Mouse (Mus musculus): ENCODE data around the gene Cnnm3. TPM values are rescaled to one million over a fixed set of nuclear protein-coding genes. Genes with fewer than 3 reads are reported as not detected.
A peak's percentile ranks its signal among the peaks of the same experiment; 100 is the strongest.

Gene Cnnm3
- polyA plus RNA-seq, 1 experiment = 37.0 TPM

DNA sequence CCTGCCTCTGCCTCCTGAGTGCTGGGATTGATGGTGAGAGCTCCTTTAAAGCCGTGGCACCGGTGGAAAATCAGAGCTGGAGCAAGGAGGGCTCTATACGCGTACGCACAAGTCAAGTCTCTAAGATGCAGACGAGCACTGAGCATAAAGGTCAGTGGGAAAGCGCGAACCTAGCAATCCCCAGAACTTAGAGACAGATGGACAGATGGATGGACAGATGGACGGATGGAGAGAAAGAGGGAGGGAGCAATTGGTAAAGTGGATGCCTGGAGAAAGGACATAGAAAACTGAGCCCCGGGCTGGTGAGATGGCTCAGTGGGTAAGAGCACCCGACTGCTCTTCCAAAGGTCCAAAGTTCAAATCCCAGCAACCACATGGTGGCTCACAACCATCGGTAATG is 29.1 kb downstream of the Cnnm3 start:
- no peak for DNase-seq
- Histone ChIP-seq H3K4me3 (replicated peaks; ENCODE audit: extremely low read depth, low read depth, low read length) (no peak overlapping the region), H3K4me1 (ENCODE audit: control insufficient read depth, insufficient read depth, low read length) (no peaks in the 10 kb centered on the region)
- WGBS = 93% methylated on average over 12 of the region's 12 CpGs
- TF ChIP-seq POLR2A (IDR thresholded peaks at IDR 0.05; ENCODE audit: borderline replicate concordance, extremely low read depth, low read depth, low read length) (no peak), CTCF (IDR thresholded peaks at IDR 0.05; ENCODE audit: insufficient read depth, low read length) (no peak)

DNA sequence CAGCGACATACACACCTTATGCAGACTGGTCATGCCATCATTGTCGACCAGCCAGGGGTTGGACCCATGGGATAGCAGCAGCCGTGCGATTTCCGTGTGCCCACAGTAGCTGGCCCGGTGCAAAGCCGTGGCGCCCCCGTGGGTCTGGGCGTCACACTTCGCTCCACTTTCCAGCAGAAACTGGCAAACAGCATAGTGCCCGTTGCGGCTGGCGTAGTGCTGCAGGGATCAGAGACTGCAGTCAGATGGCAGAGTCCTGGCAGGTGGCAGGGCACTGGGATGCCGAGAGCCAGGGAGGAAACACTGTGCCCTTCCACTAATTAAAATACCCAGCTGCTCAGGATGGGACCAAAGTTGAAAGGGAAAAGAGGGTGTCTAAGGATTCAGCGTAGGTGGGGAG is 30.2 kb downstream of the Cnnm3 start:
- no peak for DNase-seq
- no peak for TF ChIP-seq CTCF (IDR thresholded peaks at IDR 0.05; ENCODE audit: insufficient read depth, low read length)
- TF ChIP-seq POLR2A (IDR thresholded peaks at IDR 0.05; ENCODE audit: borderline replicate concordance, extremely low read depth, low read depth, low read length) = no peak
- Histone ChIP-seq H3K4me3 (replicated peaks; ENCODE audit: extremely low read depth, low read depth, low read length) (no peak overlapping the region), H3K4me1 (ENCODE audit: control insufficient read depth, insufficient read depth, low read length) (0 out of 2 replicates have a peak, but pooled peaks cover 2% of the 10 kb centered on the region)
- 97% methylated on average over 16 of the region's 16 CpGs for WGBS

DNA sequence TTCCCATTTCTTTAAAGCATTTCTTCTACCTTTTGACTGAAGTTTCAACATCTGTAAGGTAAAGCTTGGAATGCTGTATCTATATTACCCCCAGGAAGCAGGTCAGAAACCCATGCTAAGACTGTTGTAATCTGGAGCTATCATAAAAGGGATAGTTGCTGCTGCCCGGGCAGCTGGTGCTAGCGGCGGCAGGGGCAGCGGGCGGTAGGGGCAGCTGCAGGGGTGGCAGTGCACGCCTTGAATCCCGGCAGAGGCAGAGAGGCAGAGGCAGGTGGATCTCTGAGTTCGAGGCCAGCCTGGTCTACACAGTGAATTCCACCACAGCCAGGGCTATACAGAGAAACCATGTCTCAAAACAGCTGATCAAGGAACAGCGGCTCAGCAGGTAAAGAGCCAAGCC is 31.3 kb downstream of the Cnnm3 start:
- H3K4me3 ChIP-seq (replicated peaks; ENCODE audit: extremely low read depth, low read depth, low read length) = no peak overlapping the region
- TF ChIP-seq POLR2A (IDR thresholded peaks at IDR 0.05; ENCODE audit: borderline replicate concordance, extremely low read depth, low read depth, low read length) = no peak
- TF ChIP-seq CTCF (IDR thresholded peaks at IDR 0.05; ENCODE audit: insufficient read depth, low read length) = no peak
- WGBS = 96% methylated on average over 9 of the region's 9 CpGs
- DNase-seq = no peak
- 0 out of 2 replicates have a peak, but pooled peaks cover 4% of the 10 kb centered on the region for H3K4me1 ChIP-seq (ENCODE audit: control insufficient read depth, insufficient read depth, low read length)

DNA sequence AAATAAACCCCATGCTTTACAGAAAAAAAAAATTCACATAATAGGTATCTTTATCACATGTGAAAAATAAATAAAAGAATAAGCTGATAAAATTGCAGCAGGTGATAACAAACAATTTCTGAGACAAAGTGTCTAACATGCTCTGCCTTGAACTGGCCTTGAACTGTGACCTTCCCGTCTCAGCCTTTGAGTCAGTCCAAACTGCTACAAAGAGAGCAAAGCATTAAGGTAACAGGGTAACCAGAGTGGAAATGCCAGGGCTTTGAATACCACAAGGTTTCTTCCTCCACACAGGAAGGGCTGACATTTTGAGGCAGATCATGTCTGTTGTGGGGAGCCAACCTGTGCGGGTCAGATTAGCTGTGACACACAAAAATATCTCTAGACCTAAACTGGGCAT is 33.7 kb downstream of the Cnnm3 start:
- TF ChIP-seq POLR2A (IDR thresholded peaks at IDR 0.05; ENCODE audit: borderline replicate concordance, extremely low read depth, low read depth, low read length) (no peak), CTCF (IDR thresholded peaks at IDR 0.05; ENCODE audit: insufficient read depth, low read length) (no peak)
- 0 out of 2 replicates have a peak, but pooled peaks cover 6% of the 10 kb centered on the region for H3K4me1 ChIP-seq (ENCODE audit: control insufficient read depth, insufficient read depth, low read length)
- 80% methylated on average over 2 of the region's 2 CpGs for WGBS
- H3K4me3 ChIP-seq (replicated peaks; ENCODE audit: extremely low read depth, low read depth, low read length) = no peak overlapping the region
- DNase-seq = no peak

DNA sequence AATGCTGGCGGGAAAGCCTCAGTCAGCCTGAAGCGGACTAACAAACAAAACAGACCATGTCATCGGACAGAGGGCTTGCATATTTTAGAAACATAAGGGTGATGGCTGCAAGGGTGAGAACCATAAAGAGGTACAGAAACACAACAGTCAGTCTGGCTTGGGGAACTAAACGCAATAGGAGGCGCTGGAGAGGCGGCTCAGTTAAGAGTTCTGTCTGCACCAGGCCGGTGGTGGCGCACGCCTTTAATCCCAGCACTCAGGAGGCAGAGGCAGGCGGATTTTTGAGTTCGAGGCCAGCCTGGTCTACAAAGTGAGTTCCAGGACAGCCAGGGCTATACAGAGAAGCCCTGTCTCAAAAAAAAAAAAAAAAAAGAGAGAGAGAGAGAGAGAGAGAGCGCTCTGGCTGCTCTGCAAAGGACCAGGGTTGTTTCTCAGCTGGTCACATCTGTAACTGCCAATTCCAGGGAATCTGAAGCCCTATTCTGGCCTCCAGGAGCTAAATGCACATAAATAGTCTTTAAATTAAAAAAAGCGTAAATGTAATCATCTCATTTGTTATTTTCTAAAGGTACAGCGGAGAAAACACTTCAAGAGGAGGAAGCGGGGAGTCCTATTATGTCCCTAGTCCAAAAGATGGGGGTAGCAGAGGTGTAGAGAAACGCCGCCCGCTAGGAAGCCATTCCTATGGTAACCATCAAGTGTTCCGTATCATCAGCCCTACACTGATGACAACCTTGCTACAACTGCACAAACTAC is 34.4 kb downstream of the Cnnm3 start:
- no peak for DNase-seq
- Histone ChIP-seq H3K4me1 (ENCODE audit: control insufficient read depth, insufficient read depth, low read length) (0 out of 2 replicates have a peak, but pooled peaks cover 6% of the 10 kb centered on the region), H3K4me3 (replicated peaks; ENCODE audit: extremely low read depth, low read depth, low read length) (peak overlapping the region; percentile 68)
- WGBS = 69% methylated on average over 19 of the region's 19 CpGs
- TF ChIP-seq CTCF (IDR thresholded peaks at IDR 0.05; ENCODE audit: insufficient read depth, low read length) (no peak), POLR2A (IDR thresholded peaks at IDR 0.05; ENCODE audit: borderline replicate concordance, extremely low read depth, low read depth, low read length) (no peak)

DNA sequence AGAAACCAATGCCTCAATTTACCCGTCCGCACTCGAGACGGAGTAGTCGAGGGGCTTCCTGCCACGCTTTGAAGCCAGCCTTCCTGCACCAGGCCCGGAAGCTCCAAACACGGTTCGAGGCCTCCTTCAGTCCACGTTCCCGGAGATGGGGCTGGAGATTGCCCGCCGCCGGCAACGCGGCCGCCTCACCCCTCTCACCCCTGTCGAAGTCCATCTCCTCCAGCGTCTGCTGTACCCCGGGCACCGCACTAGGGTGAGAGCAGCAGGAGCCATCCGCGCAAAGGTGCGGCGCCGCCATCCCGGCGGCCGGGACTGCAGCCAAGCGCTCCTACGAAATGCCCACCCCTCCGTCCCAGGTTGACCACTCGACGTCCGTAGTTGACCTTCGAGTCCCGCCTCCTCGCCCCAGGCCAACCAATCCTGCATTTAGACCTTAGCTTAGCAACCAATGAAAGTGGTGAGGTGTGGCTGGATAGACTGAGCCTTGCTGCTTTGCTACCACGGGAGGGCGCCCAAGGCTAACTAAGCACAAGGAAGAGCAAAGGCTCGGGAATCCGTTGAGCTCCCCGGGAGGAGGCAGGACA is 35.3 kb downstream of the Cnnm3 start, which contains the start of gene Ankrd39:
Gene Ankrd39, minus strand, starts transcription at position 558 of the 584 bp plus-strand sequence.
- TF ChIP-seq CTCF (IDR thresholded peaks at IDR 0.05; ENCODE audit: insufficient read depth, low read length) (peak; percentile 96), POLR2A (IDR thresholded peaks at IDR 0.05; ENCODE audit: borderline replicate concordance, extremely low read depth, low read depth, low read length) (peak; percentile 79; the same call in 1 of the 2 replicates)
- DNase-seq = peak; percentile 96
- H3K4me3 ChIP-seq (replicated peaks; ENCODE audit: extremely low read depth, low read depth, low read length) = peak within 1 kb of the TSS; percentile 68
- H3K4me1 ChIP-seq (ENCODE audit: control insufficient read depth, insufficient read depth, low read length) = 0 out of 2 replicates have a peak, but pooled peaks cover 6% of the 10 kb centered on the region
- under 1% methylated on average over 43 of the region's 43 CpGs for WGBS

DNA sequence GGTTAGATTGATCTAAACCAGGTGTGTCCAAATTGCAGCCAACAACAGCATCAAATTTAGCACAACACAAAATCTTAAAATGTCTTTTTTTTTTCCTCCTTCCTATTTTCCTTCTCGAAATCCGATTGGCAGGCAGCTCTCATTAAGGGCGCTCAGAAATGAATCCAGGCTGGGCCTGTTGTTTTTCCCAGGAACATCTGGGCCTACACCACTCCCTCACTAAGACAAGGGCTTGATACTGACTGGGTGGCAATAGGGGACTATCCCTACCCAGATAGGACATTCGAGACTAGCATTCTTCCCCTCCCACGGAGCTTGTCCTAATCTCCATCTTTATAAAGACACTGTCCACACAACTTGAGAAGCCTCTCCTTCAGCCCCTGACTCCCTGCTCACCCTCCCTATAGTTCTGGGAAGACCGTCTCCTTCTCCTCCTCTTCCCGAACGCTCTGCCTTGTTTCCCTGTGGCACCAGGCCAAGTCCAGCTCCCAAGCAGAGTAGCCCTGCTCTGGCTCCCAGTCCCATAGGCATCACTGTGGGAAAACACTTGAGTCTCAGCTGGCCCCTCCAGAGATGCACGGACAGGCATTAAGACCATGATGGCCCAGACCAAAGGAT is 36.4 kb downstream of the Cnnm3 start:
- no peak overlapping the region for H3K4me3 ChIP-seq (replicated peaks; ENCODE audit: extremely low read depth, low read depth, low read length)
- 0 out of 2 replicates have a peak, but pooled peaks cover 6% of the 10 kb centered on the region for H3K4me1 ChIP-seq (ENCODE audit: control insufficient read depth, insufficient read depth, low read length)
- no peak for DNase-seq
- TF ChIP-seq CTCF (IDR thresholded peaks at IDR 0.05; ENCODE audit: insufficient read depth, low read length) = no peak
- TF ChIP-seq POLR2A (IDR thresholded peaks at IDR 0.05; ENCODE audit: borderline replicate concordance, extremely low read depth, low read depth, low read length) = no peak
- WGBS = 35% methylated on average over 9 of the region's 9 CpGs

DNA sequence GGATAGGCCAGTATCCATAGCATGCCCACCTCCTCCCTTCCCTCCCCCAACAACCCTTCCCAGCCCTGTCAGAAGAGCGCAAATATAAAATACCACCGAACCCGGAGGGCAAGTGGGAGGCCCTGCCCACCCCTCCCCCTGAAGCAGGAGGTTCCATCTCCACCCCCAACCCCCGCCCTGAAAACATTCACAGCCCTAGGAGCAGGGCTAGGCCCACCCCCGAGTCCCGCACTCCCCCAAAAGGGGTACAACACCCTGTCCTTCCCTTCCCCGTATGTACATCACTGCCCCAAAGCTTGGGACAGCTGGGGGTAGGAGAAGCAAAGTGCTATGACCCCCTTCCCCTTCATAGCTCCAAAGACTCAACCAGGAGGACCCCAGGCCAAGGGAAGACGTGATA is 37.1 kb downstream of the Cnnm3 start:
- Histone ChIP-seq H3K4me1 (ENCODE audit: control insufficient read depth, insufficient read depth, low read length) (0 out of 2 replicates have a peak, but pooled peaks cover 6% of the 10 kb centered on the region), H3K4me3 (replicated peaks; ENCODE audit: extremely low read depth, low read depth, low read length) (no peak overlapping the region)
- no peak for DNase-seq
- 56% methylated on average over 8 of the region's 8 CpGs for WGBS
- TF ChIP-seq POLR2A (IDR thresholded peaks at IDR 0.05; ENCODE audit: borderline replicate concordance, extremely low read depth, low read depth, low read length) (no peak), CTCF (IDR thresholded peaks at IDR 0.05; ENCODE audit: insufficient read depth, low read length) (no peak)

DNA sequence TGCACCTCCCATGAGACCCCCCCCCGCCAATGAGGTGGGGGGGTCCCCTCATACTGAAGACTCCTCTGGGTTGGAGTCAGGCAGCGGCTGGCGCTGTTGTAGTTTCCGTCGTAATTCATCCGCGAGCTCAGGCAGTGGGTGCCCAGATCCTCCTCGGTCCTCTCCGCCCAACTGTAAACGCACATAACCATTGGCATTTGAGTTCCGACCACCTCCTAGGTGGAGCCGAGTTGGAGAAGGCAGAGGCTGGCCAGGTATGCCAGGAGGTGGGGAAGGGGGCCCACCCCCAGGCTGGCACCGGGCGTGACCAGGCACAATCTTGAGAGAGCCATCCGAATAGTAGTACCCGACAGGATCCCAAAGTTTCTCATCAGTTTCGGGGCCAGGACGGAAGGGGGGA is 37.8 kb downstream of the Cnnm3 start:
- no peak for DNase-seq
- Histone ChIP-seq H3K4me1 (ENCODE audit: control insufficient read depth, insufficient read depth, low read length) (peaks cover 9% of the 10 kb centered on the region; the same call in 1 of the 2 replicates), H3K4me3 (replicated peaks; ENCODE audit: extremely low read depth, low read depth, low read length) (no peak overlapping the region)
- TF ChIP-seq POLR2A (IDR thresholded peaks at IDR 0.05; ENCODE audit: borderline replicate concordance, extremely low read depth, low read depth, low read length) = no peak
- no peak for TF ChIP-seq CTCF (IDR thresholded peaks at IDR 0.05; ENCODE audit: insufficient read depth, low read length)
- WGBS = 73% methylated on average over 18 of the region's 18 CpGs
